10 mouse cellular contexts compared by ENCODE assay signal in the genomic region with DNA sequence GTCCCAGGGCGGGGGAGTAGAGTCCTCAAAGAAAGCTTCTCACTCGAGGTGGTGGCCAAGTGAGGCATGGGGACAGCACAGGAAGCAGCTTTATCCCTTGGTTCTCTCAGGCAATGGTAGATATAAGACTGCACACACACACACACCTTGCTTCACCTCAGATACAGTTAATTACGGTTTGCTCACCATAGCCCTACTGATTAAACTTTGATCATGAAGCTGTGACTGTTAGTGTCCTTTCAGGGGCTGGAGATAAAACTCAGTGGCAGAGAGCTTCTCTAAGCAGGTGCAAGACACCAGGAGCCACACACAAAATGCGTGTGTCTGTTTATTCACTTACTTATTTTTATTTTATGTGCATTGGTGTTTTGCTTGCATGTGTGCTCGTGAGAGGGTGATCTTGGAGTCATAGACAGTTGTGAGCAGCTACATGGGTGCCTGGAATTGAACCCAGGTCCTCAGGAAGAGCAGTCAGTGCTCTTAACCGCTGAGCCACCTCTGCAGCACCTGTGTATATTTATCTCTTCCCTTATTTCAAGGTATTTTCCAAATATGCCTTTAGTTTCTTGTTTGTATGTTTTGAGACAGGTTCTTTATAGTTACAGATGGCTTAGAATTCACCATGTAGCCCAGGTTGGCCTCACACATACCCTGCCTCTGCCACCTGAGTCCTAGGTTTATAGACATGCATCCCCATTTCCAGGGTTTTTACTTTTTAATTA. TPM values are rescaled to one million over a fixed set of nuclear protein-coding genes. Genes with fewer than 3 reads are reported as not detected.
DNase-seq lines count a peak whose midpoint lies in the region; ATAC-seq and TF ChIP-seq lines count a peak whose summit lies in the region.
"Had no signal": no experiment of that assay in that cellular context is flagged by ENCODE, and none has a peak within 500 bp of the region (broad histone marks: within the 10 kb centered on the region; RNA-seq: fewer than 3 reads in every experiment).

No protein-coding gene starts in this region.

- H3K36me3 ChIP-seq in E14TG2a.4 (ENCODE audit: insufficient read depth, low read length) = peaks cover 28% of the 10 kb centered on the region
- no peaks in the 10 kb centered on the region; the same call in 1 of the 2 replicates for H3K36me3 ChIP-seq in hindbrain, embryonic 13.5 days

- DNase-seq in T-cell, adult 2 months (ENCODE audit: low spot score) = no peak
- DNase-seq in left cerebral cortex, postnatal 14 days (ENCODE audit: low spot score in 2 of 2) = no peak
- DNase-seq in embryo, embryonic 10 days (ENCODE audit: low spot score) = no peak
- DNase-seq: heart, adult 11 months; lung, postnatal 4 days had no signal

- no peak for ATAC-seq in hindbrain, embryonic 13.5 days (ENCODE audit: low FRiP score)
- peak; percentile 12 for ATAC-seq in megakaryocyte progenitor cell, adult 5-6 weeks (replicated peaks; ENCODE audit: poor library complexity)
- ATAC-seq: Patski had no signal

- H3K4me2 ChIP-seq in hindbrain, embryonic 13.5 days = peak overlapping the region; percentile 86

- no peak for TF ChIP-seq CTCF in E14TG2a.4 (conservative IDR thresholded peaks at IDR 0.05; ENCODE audit: low read length)

- H3K4me1 ChIP-seq in E14TG2a.4 (replicated peaks; ENCODE audit: low read depth, low read length) = peaks cover 74% of the 10 kb centered on the region
- H3K4me1 ChIP-seq in brown adipose tissue, adult 24 weeks (ENCODE audit: control insufficient read depth, insufficient read depth, insufficient read length, low read length) = peaks cover 6% of the 10 kb centered on the region
- H3K4me1 ChIP-seq in hindbrain, embryonic 13.5 days (replicated peaks) = peaks cover 44% of the 10 kb centered on the region

- no peaks in the 10 kb centered on the region for H3K27me3 ChIP-seq in E14TG2a.4 (ENCODE audit: insufficient read depth, low read length)
- H3K27me3 ChIP-seq in hindbrain, embryonic 13.5 days = no peaks in the 10 kb centered on the region
- H3K27me3 ChIP-seq: Patski had no signal

- H3K9me3 ChIP-seq in E14TG2a.4 (ENCODE audit: low read length) = no peaks in the 10 kb centered on the region
- H3K9me3 ChIP-seq in hindbrain, embryonic 13.5 days = no peaks in the 10 kb centered on the region

- no peak overlapping the region for H3K27ac ChIP-seq in brown adipose tissue, adult 24 weeks (replicated peaks; ENCODE audit: low read depth, low read length)
- H3K27ac ChIP-seq in hindbrain, embryonic 13.5 days = no peak overlapping the region

- WGBS in hindbrain, embryonic 13.5 days = 72% methylated on average over 6 of the region's 6 CpGs

- intact Hi-C loops in left cerebral cortex, postnatal 14 days (cut with DNase I) = no loop called here

- peak overlapping the region; percentile 92 for H3K4me3 ChIP-seq in E14TG2a.4 (replicated peaks; ENCODE audit: low read length)
- peak overlapping the region; percentile 9; the same call in 1 of the 2 replicates for H3K4me3 ChIP-seq in brown adipose tissue, adult 24 weeks (ENCODE audit: insufficient read depth, low read depth, low read length)
- H3K4me3 ChIP-seq in hindbrain, embryonic 13.5 days = peak overlapping the region; percentile 81; the same call in 1 of the 2 replicates

- peak overlapping the region; percentile 89; the same call in 1 of the 2 replicates for H3K9ac ChIP-seq in hindbrain, embryonic 13.5 days

RNA-seq across cellular contexts. Expression of a gene that starts 2.2 kb away (rescaled TPM):
- polyA plus RNA-seq in brown adipose tissue, adult 24 weeks (2012; ENCODE audit: insufficient read depth, insufficient read length, missing spikeins) = 3.0 and 3.9 TPM in 2 replicates
- 73.9 and 74.8 TPM in 2 replicates for polyA plus RNA-seq in hindbrain, embryonic 13.5 days (2015; fragmentation: Nextera tagmentation; extraction: Ambion mirVana)
- 5.3 and 12.5 TPM in 2 replicates for total RNA-seq in megakaryocyte progenitor cell, adult 5-6 weeks (2015)
- 5.2 and 5.9 TPM in 2 replicates for total RNA-seq in megakaryocyte progenitor cell, adult 5-6 weeks (2017)
- total RNA-seq in left cerebral cortex, postnatal 14 days (2021) = 10 to 100 TPM; 46.5 to 51.8 TPM

RNA-seq across cellular contexts. Expression of a gene that starts 52.0 kb away (rescaled TPM):
- not detected in 2 replicates for polyA plus RNA-seq in brown adipose tissue, adult 24 weeks (2012; ENCODE audit: insufficient read depth, insufficient read length, missing spikeins)
- 4.0 and 4.1 TPM in 2 replicates for polyA plus RNA-seq in hindbrain, embryonic 13.5 days (2015; fragmentation: Nextera tagmentation; extraction: Ambion mirVana)
- 5.3 and 6.9 TPM in 2 replicates for total RNA-seq in megakaryocyte progenitor cell, adult 5-6 weeks (2015)
- 6.3 and 8.4 TPM in 2 replicates for total RNA-seq in megakaryocyte progenitor cell, adult 5-6 weeks (2017)
- 10 to 100 TPM; 69.8 to 73.6 TPM for total RNA-seq in left cerebral cortex, postnatal 14 days (2021)

Comparison
In these comparisons a context has a peak if more than half of its experiments do, and no peak if none do; other contexts are left out.
1. H3K4me3 ChIP-seq: peak in every context shown above with its lines; median percentile 92 in E14TG2a.4; 81 in hindbrain, embryonic 13.5 days; 9 in brown adipose tissue, adult 24 weeks.
2. RNA of a gene that starts 52.0 kb away (total RNA-seq): 69.8 to 73.6 TPM in left cerebral cortex, postnatal 14 days; 5.3 to 8.4 TPM in megakaryocyte progenitor cell, adult 5-6 weeks; every median in the first group is over 4 times any median in the second.